In the genomic region with DNA sequence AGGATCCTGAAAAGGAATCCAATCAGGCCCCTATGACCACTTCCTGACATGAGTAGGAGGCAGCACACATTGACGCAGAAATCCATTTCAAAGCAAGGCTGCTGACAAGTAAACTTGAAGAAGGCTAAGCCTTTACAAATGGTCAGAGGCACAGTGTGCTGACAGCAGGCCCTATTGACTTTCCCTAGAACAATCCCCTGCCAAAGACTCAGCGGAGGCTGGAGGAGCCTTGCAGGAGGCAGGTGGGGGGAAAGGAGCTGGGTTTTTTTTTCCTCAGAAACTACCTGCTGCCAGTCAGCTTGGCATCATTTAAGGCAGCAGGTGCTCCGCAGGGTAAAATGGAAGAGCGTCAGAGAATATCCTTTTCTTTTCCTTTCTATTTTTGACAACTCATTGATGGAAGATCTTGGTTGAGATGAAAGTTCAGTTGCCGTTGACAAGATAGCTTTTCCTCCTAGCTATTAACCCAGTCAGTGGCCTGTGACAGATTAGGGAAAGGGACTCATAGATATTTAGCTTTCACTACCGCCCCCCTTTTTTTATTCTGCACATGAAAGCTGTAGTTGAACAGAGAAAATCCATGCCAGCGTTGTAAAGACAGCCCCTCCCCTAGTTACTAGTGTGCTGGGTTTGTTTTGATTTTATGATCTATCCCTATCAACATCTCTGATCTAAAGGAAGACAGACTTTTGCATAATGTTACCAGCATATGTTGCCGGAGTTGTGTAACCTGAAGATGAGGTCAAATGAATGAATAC, we compare ENCODE assay signal across 15 mouse cellular contexts.
DNase-seq lines count a peak whose midpoint lies in the region; ATAC-seq lines count a peak whose summit lies in the region.
"Had no signal": no experiment of that assay in that cellular context is flagged by ENCODE, and none has a peak within 500 bp of the region (broad histone marks: within the 10 kb centered on the region; RNA-seq: fewer than 3 reads in every experiment).

No protein-coding gene starts in this region.

- peak; percentile 48; the same call in 1 of the 2 replicates for ATAC-seq in midbrain, embryonic 13.5 days
- ATAC-seq in monocyte, adult 5-6 weeks (replicated peaks; ENCODE audit: insufficient number of reproducible peaks, low FRiP score, low TSS enrichment, poor library complexity, severe bottlenecking): no peak
- ATAC-seq: hindbrain, postnatal 0 days had no signal

- no peaks in the 10 kb centered on the region for H3K27me3 ChIP-seq in midbrain, embryonic 13.5 days
- H3K27me3 ChIP-seq: embryonic facial prominence, embryonic 12.5 days had no signal

- peak overlapping the region; percentile 14; the same call in 1 of the 2 replicates for H3K27ac ChIP-seq in midbrain, embryonic 13.5 days
- H3K27ac ChIP-seq: embryonic facial prominence, embryonic 12.5 days; gastrocnemius, adult 2 months; hindbrain, postnatal 0 days had no signal

- no peaks in the 10 kb centered on the region for H3K9me3 ChIP-seq in midbrain, embryonic 13.5 days
- H3K9me3 ChIP-seq: embryonic facial prominence, embryonic 12.5 days had no signal

- peak; percentile 86 for DNase-seq in brain, adult 2 months (ENCODE audit: low read depth, low spot score)
- DNase-seq in brain, embryonic 18.5 days (ENCODE audit: low read depth, low spot score): peak; percentile 26
- peak; percentile 68 to 87 for DNase-seq in cerebellum, postnatal 14 days
- no peak for DNase-seq in heart, postnatal 14 days
- no peak for DNase-seq in MN1 (ENCODE audit: low spot score)
- DNase-seq: adrenal gland, postnatal 25 days; gastrocnemius, adult 2 months; kidney, adult 2 months; kidney, postnatal 25 days; lung, embryonic 14.5 days had no signal

- intact Hi-C loops in heart, postnatal 14 days (cut with DNase I): no loop called here

- H3K4me2 ChIP-seq in midbrain, embryonic 13.5 days (replicated peaks): 0 out of 2 replicates have a peak overlapping the region, but pooled peaks have one; percentile 10
- H3K4me2 ChIP-seq: embryonic facial prominence, embryonic 12.5 days; lung, embryonic 14.5 days had no signal

- H3K9ac ChIP-seq in midbrain, embryonic 13.5 days (replicated peaks): no peak overlapping the region
- H3K9ac ChIP-seq: embryonic facial prominence, embryonic 12.5 days; lung, embryonic 14.5 days had no signal

- no peaks in the 10 kb centered on the region for H3K36me3 ChIP-seq in midbrain, embryonic 13.5 days
- H3K36me3 ChIP-seq: embryonic facial prominence, embryonic 12.5 days had no signal

- WGBS in midbrain, embryonic 13.5 days: 18% methylated on average over 8 of the region's 8 CpGs

- no peak overlapping the region for H3K4me3 ChIP-seq in midbrain, embryonic 13.5 days (replicated peaks)
- H3K4me3 ChIP-seq: embryonic facial prominence, embryonic 12.5 days; gastrocnemius, adult 2 months; myocyte had no signal

- H3K4me1 ChIP-seq in midbrain, embryonic 13.5 days (replicated peaks): peaks cover 11% of the 10 kb centered on the region; the same call in 1 of the 2 replicates
- H3K4me1 ChIP-seq: embryonic facial prominence, embryonic 12.5 days had no signal

Comparison
In these comparisons a context has a peak if more than half of its experiments do, and no peak if none do; other contexts are left out.
1. DNase-seq: peak in brain, adult 2 months (single experiment), brain, embryonic 18.5 days (single experiment) and cerebellum, postnatal 14 days (2 of 2); none in heart, postnatal 14 days (0 of 2) and MN1 (single experiment).